Mouse (Mus musculus) 3T3-L1 (cell line): ENCODE data around the gene Rasgrf2.

Experiments used
- DNase-seq: peaks from one replicate; pipeline ENCODE4 v3.0.0-alpha.2; 2015; ENCODE audit warnings: low read depth, low spot score

Rasgrf2 gene

DNA sequence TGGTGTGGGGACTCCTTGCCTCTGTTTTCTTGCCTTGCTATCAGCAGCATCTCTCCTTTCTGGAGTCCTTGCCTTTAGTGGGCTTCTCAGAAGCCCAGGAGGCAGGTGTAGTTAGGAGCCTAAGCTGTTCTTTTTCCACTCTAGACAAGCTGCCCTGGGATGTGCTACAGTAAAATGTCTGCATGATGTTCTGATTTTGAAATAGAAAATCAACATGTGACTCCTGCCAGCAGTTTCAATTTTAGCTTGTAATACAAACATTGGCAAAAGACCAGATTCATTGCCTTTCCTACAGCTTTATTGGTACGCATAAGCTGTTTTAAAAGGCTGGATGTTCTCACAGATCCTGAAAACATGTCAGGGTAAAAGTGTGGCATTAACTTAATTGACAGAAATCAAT is 176.3 kb downstream of the Rasgrf2 start:
- DNase-seq = peak; percentile 31

DNA sequence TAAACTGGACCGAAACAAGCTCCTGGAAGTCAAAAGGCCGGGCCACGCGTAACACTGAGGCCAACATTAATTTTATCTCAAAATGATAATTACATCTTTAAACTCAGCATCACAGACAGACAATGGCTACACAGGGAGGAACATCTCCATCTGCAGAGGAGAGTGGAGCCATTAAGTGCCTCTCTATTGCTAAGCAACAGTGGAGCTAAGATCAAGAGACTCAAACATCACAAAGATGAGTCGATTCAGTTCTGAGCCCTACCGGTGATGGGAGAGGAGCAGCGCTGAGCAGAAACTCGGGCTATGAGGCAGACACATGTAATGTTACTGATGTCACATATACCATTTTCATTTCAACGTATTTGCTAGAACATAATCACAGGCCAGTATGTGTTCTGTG is 191.3 kb downstream of the Rasgrf2 start:
- DNase-seq = no peak

- DNase-seq = peak; percentile 36
These were observed 192.6 kb downstream of the Rasgrf2 start for GRCm38 (mm10) chr13:91938826-91939225.

DNA sequence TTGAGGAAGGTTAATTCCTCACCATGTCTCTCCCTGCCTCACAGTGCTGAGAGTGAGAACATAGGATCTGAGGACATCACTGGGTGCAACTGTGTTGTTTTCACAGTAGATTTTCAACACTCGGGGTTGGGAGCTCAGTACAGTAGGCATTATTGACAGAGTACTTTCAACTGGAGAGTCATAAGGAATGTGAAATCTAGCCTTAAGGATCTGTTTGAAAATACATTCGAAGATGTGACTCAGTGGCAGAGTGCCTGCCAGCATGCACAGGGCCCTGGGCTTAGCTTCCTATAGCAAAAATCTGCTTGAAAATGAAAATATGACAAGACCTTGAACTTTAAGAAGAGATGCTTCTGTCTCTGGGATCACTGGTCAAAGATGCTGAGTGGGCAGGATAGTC is 194.2 kb downstream of the Rasgrf2 start:
- DNase-seq = peak; percentile 55

GRCm38 (mm10) chr13:91932122-91932521 is 199.3 kb downstream of the Rasgrf2 start:
- DNase-seq = no peak

DNA sequence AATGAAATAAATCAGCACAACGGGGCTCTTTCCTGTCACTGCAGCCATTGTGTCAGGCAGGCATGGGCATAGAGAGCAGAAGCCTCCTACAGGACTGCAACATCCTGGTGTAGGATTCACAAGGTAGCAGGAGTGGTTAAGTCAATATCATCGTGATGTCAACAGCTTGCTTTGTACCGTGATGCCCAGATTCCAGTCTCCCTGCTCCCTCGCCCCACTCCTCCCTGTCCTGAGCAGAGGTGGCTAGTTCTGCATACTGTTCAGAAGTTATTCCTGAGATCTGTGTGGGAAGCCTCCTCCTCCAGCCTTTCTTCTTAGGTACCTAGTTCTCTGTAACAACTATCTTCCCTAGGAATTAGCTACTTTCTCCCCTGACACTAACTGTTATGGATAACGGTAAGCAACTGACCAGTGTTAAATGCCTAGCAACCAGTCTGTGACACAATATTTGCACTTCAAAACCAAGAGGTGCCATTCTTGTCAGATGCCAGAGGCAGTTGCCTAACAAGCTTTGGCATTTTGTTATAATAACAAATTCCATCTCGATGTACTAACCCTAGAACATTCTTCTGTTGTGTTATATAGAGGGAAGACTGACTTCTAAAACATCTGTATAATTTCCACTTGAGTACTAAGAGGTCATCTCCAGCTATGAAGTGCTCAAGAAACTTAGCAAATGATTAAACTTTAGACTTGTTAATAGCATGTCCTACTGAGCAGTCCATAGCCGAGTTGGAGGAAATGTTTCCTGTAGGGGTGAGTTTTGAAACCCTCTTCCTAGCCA is 201.3 kb downstream of the Rasgrf2 start:
- no peak for DNase-seq

GRCm38 (mm10) chr13:91928605-91929389 is 202.7 kb downstream of the Rasgrf2 start:
- DNase-seq = peak; percentile 25

- no peak for DNase-seq
These were observed 210.4 kb downstream of the Rasgrf2 start for GRCm38 (mm10) chr13:91921010-91921409.

- no peak for DNase-seq
These were observed 212.7 kb downstream of the Rasgrf2 start for GRCm38 (mm10) chr13:91918764-91919163.

- DNase-seq = no peak
These were observed 213.6 kb downstream of the Rasgrf2 start for GRCm38 (mm10) chr13:91917835-91918234.

DNA sequence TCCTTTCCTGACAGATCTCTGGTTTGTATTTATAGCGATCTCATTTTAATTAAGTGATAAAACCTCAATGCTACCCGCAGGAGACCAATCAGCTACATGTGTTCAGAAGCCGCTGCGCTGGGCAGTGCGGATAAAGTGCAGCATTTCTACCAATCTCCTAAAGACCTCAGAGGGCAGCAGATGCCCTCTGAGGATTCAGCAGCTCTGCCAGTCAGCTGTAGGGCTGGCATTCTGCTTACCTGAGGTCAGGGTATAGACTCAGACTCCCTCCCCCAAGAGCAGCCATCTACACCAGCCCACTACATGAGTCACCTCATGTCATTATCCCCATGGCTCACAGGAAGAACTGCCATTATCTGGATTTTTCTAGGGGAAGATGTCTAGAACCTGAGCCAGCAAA is 215.1 kb downstream of the Rasgrf2 start:
- DNase-seq = peak; percentile 40

- DNase-seq = peak; percentile 83
These were observed 215.7 kb downstream of the Rasgrf2 start for GRCm38 (mm10) chr13:91915582-91916239.

- DNase-seq = no peak
These were observed 216.3 kb downstream of the Rasgrf2 start for GRCm38 (mm10) chr13:91915192-91915581.

DNA sequence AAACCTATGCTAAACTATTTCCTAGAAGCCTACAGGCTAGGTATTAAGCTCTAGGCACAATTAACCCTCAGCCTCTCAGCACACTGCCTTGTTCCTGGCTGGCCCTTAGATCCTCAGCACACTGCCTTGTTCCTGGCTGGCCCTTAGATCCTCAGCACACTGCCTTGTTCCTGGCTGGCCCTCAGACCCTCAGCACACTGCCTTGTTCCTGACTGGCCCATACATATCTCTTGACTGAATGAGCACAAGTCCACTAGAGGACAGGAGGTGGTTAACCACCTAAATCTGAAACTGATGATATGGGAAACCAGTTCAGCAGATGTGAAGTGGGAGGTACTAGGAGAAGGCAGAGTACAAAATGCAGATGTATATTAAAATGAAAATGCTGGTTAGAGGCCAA is 219.8 kb downstream of the Rasgrf2 start:
- DNase-seq = peak; percentile 20

DNA sequence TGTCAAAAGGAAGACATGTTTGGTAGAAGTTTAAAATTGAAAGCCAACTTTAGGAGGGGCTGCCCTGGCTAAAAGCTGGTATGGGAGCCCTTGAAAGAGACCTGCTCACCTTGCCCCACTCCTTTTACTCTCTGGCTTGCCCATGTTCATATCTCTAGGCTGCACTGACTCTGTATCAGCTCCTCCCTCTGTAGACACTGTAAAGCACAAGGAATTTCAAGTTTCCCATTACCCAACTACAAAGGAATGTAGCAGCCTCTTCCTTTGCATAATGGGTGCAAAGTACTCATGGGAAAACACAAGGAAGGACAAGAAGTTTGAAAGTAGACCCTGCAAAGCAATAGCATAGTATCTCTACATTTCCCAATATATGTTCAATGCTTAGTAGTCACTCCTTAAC is 220.2 kb downstream of the Rasgrf2 start:
- DNase-seq = peak; percentile 73

DNA sequence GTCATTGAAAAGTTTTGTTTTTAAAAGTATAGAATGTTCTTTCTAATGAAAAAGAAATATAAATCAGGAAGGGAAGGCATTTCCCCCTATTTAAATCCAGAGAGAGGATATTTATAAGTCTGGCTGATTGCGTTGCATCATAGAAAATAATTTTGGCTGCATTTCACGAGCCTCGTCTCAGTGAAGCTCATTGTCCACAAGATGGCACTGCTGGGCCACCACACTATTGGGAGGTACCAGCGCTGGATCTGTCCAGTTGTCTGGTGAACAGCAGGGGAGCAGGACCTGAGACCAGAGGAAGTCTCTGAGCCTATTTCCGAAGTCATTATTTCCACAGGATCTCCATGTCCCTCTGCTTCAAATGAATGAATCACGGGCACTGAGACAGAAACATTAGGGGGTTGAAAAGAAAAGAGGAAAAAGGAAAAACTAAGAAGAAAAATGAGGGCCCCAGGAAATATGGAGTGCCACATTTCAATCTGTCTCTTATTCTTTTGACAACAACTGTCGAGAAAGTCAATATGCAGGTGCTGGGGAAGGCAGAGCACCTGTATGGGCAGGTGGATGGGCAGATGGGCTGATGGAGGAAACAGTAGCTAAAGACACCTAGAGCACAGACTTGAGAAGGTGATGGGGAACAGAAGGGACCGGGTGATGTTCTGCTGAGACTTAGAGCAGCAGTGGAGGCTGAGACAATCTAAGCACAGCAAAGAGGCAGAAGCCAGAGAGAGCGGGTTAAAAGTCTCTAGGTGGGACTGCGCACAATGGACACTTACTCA is 223.1 kb downstream of the Rasgrf2 start:
- peak; percentile 92 for DNase-seq

DNA sequence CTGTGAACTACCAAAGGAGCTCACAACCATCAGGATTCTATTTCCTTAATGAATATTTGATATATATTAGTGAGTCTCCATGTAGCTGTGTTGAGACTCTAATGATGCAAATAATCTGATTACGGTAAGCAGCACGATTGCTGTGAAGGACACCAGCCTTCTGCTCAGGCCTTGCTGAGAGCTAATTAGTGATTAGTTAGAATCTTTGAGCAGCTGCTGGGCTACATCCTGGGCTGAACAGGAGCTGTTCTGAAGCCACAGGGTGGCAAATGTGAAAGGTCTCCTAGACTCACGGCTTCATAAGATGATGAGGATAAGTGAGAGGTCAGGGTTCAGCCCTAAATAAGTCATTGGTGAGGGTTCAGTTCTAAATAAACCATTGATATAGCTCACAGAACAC is 225.1 kb downstream of the Rasgrf2 start:
- DNase-seq = no peak

DNA sequence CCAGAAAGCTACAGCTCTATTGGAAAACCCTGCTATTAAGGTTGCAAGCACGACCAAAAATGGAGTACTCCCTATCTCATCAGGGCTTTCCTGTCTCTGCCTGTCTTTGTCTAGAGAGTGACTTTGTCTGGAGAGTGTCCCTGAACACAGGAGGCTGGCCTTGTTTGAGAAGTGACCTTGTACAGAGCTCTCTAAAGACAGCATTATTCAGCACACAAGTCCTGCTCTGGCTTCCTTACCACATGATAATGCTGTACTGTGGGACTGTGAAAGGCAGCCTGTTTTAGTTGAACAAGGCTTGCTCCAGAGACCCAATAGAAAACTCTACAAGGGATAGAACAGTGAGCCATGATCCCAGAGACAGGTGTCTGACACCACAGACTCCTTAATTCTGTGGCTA is 235.0 kb downstream of the Rasgrf2 start:
- DNase-seq = no peak

DNA sequence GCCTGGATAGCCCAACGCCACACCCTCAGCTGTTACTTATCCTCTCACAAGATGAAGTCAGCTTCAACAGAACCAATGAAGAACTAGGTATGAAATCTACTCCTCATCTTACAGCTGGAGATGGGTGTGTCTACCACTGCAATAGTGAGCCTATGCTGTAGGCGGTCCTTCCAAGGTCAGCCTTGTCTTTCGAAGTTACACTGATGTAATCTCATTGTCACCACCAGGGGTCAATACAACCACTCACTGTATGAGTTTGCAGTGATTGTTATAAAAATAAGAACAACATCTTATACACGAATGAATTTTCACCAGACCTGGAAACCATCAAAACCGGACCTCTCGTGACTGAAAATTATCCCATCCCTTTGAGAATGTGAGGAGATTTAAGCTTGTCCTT is 238.3 kb downstream of the Rasgrf2 start:
- peak; percentile 87 for DNase-seq

GRCm38 (mm10) chr13:91890031-91890619 is 241.3 kb downstream of the Rasgrf2 start:
- no peak for DNase-seq

DNA sequence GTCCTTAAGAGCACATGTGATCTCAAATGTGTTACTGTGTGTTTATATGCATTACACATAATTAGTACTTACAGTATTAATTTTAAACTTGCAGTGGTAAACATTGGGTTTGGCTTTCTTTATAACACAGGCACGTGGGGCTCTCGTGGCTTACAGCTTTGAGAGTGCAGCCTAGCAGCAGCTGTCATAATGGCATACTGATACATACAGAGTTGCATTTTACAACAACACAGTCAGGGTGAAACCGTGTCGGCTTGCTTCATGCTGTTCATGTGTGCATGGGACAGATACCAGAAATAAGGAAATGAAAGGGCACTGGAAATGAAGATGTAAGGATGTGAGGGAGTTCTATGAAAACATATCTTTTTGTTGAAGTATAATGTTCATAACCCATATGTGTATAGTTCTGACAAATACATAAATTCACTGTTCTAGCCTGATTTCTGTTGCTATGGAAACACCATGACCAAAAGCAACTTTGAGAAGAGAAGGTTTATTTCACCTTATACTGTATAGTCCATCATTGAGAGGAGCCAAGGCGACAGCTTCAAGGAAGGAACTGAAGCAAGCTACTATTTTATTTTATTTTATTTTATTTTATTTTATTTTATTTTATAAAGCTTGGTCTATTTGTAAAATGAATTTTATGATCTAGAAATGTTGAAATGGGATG is 246.6 kb downstream of the Rasgrf2 start:
- DNase-seq = no peak
